ENCODE assay signal across 11 mouse cellular contexts in genomic region chr3:92903640-92904039, GRCm38 (mm10). TPM values are rescaled to one million over a fixed set of nuclear protein-coding genes. Genes with fewer than 3 reads are reported as not detected.
DNase-seq lines count a peak whose midpoint lies in the region; TF ChIP-seq lines count a peak whose summit lies in the region.
"Had no signal": no experiment of that assay in that cellular context is flagged by ENCODE, and none has a peak within 500 bp of the region (broad histone marks: within the 10 kb centered on the region; RNA-seq: fewer than 3 reads in every experiment).

No protein-coding gene starts in this region.

- H3K27ac ChIP-seq in heart, adult 2 months, result no peak overlapping the region
- H3K27ac ChIP-seq: kidney, embryonic 15.5 days; limb, embryonic 15.5 days had no signal

- no peak overlapping the region for H3K9ac ChIP-seq in heart, adult 2 months (ENCODE audit: low read depth, low read length)
- H3K9ac ChIP-seq: kidney, embryonic 15.5 days; limb, embryonic 15.5 days had no signal

- 21% methylated on average over 4 of the region's 4 CpGs for WGBS in heart, adult 2 months

- TF ChIP-seq CTCF in heart, adult 2 months (IDR thresholded peaks at IDR 0.05), result peak; percentile 32

- H3K4me3 ChIP-seq in heart, adult 2 months, result no peak overlapping the region
- H3K4me3 ChIP-seq: kidney, embryonic 15.5 days; limb, embryonic 15.5 days; myocyte had no signal

- DNase-seq in heart, adult 2 months, result no peak
- DNase-seq in heart, postnatal 10 days, result no peak
- DNase-seq in 416B (ENCODE audit: low read depth), result peak; percentile 53
- peak; percentile 33 for DNase-seq in brain, adult 2 months (ENCODE audit: low read depth, low spot score)
- peak; percentile 1 for DNase-seq in induced T-regulatory cell, adult 2 months (ENCODE audit: low read depth)
- DNase-seq in thymus, postnatal 14 days, result no peak
- no peak for DNase-seq in right cerebral cortex, postnatal 4 days
- DNase-seq in spleen, adult 18-20 months, result no peak

- H3K27me3 ChIP-seq in heart, adult 2 months (ENCODE audit: control insufficient read depth, insufficient read depth, low read length), result no peaks in the 10 kb centered on the region
- H3K27me3 ChIP-seq: kidney, embryonic 15.5 days; limb, embryonic 15.5 days had no signal

- no peaks in the 10 kb centered on the region for H3K4me1 ChIP-seq in heart, adult 2 months (ENCODE audit: control insufficient read depth, insufficient read depth, low read length)
- H3K4me1 ChIP-seq: kidney, embryonic 15.5 days; limb, embryonic 15.5 days had no signal

- no peaks in the 10 kb centered on the region for H3K36me3 ChIP-seq in heart, adult 2 months (ENCODE audit: control insufficient read depth, insufficient read depth, low read length)
- H3K36me3 ChIP-seq: kidney, embryonic 15.5 days; limb, embryonic 15.5 days had no signal

- TF ChIP-seq EP300 in heart, adult 2 months (IDR thresholded peaks at IDR 0.05; ENCODE audit: insufficient read depth, low read depth, low read length), result no peak

- intact Hi-C loops in heart, adult 2 months (cut with DNase I), result no loop called here
- intact Hi-C loops in heart, postnatal 10 days (cut with DNase I), result loop anchor here (10.0 kb wide), 1 partner anchor 759 kb away; the partner anchor contains the start of gene Lelp1

- no peaks in the 10 kb centered on the region for H3K79me2 ChIP-seq in heart, adult 2 months (replicated peaks; ENCODE audit: control insufficient read depth, insufficient read depth, low read length)

- TF ChIP-seq POLR2A in heart, adult 2 months (IDR thresholded peaks at IDR 0.05; ENCODE audit: insufficient read depth, low read depth, low read length), result no peak

RNA-seq across cellular contexts. Expression of gene Lce3a, which starts 22.4 kb away (rescaled TPM):
- not detected for total RNA-seq in heart, adult 2 months (2021)
- not detected in 2 replicates for polyA plus RNA-seq in heart, adult 2 months (2012; rRNA removed)
- total RNA-seq in heart, postnatal 10 days (2021), result not detected
- polyA plus RNA-seq: kidney, embryonic 15.5 days; limb, embryonic 15.5 days; myocyte had no signal

RNA-seq across cellular contexts. Expression of gene Lce3b, which starts 29.1 kb away (rescaled TPM):
- not detected for total RNA-seq in heart, adult 2 months (2021)
- not detected in 2 replicates for polyA plus RNA-seq in heart, adult 2 months (2012; rRNA removed)
- not detected for total RNA-seq in heart, postnatal 10 days (2021)
- polyA plus RNA-seq: kidney, embryonic 15.5 days; limb, embryonic 15.5 days; myocyte had no signal

RNA-seq across cellular contexts. Expression of gene 2310050C09Rik, which starts 33.6 kb away (rescaled TPM):
- not detected for total RNA-seq in heart, adult 2 months (2021)
- not detected in 2 replicates for polyA plus RNA-seq in heart, adult 2 months (2012; rRNA removed)
- total RNA-seq in heart, postnatal 10 days (2021), result not detected
- polyA plus RNA-seq: kidney, embryonic 15.5 days; myocyte had no signal

RNA-seq across cellular contexts. Expression of gene Lce3c, which starts 40.6 kb away (rescaled TPM):
- not detected for total RNA-seq in heart, adult 2 months (2021)
- not detected in 2 replicates for polyA plus RNA-seq in heart, adult 2 months (2012; rRNA removed)
- total RNA-seq in heart, postnatal 10 days (2021), result not detected
- polyA plus RNA-seq: kidney, embryonic 15.5 days; myocyte had no signal

RNA-seq across cellular contexts. Expression of gene Lce1l, which starts 52.6 kb away (rescaled TPM):
- not detected for total RNA-seq in heart, adult 2 months (2021)
- polyA plus RNA-seq in heart, adult 2 months (2012; rRNA removed), result not detected in 2 replicates
- not detected for total RNA-seq in heart, postnatal 10 days (2021)
- polyA plus RNA-seq: kidney, embryonic 15.5 days; myocyte had no signal

Comparison
In these comparisons a context has a peak if more than half of its experiments do, and no peak if none do; other contexts are left out.
1. DNase-seq: peak in 416B (single experiment), brain, adult 2 months (single experiment) and induced T-regulatory cell, adult 2 months (single experiment); none in heart, adult 2 months (0 of 2), heart, postnatal 10 days (0 of 2), thymus, postnatal 14 days (single experiment), right cerebral cortex, postnatal 4 days (single experiment) and spleen, adult 18-20 months (0 of 2).